Mouse (Mus musculus) liver, embryonic 14.5 days (tissue): ENCODE results near the gene Nsrp1.

Experiments used
- CTCF ChIP-seq: IDR thresholded peaks from 2 replicates; pipeline ENCODE4 v1.5.1; 2016; ENCODE audit warnings: antibody characterized with exemption, low read depth, control low read depth
- EP300 ChIP-seq: IDR thresholded peaks from 2 replicates; pipeline ENCODE4 v1.6.1; 2016; ENCODE audit warnings: antibody characterized with exemption, low read depth

GRCm38 (mm10) chr11:77100137-77100937, 22.1 kb upstream of the Nsrp1 start:
- peak; percentile 93 for TF ChIP-seq CTCF
- no peak for TF ChIP-seq EP300
